Mouse (Mus musculus): ENCODE measurements around the gene Theg. TPM values are rescaled to one million over a fixed set of nuclear protein-coding genes. Genes with fewer than 3 reads are reported as not detected.
A peak's percentile ranks its signal among the peaks of the same experiment; 100 is the strongest.

Gene Theg
- polyA plus RNA-seq, 1 experiment from 2014 or later: not detected

GRCm38 (mm10) chr10:79616376-79616775 lies 29.2 kb upstream of the Theg start:
- ATAC-seq (replicated peaks; ENCODE audit: low FRiP score): no peak
- no peaks in the 10 kb centered on the region for H3K36me3 ChIP-seq (ENCODE audit: control insufficient read depth, insufficient read depth, low read length)
- no peaks in the 10 kb centered on the region for H3K9me3 ChIP-seq (ENCODE audit: control insufficient read depth, low read length)
- H3K4me1 ChIP-seq (replicated peaks; ENCODE audit: control insufficient read depth, insufficient read depth, low read length): peaks cover 11% of the 10 kb centered on the region; the same call in 1 of the 2 replicates
- H3K27ac ChIP-seq (ENCODE audit: low read depth, low read length): no peak overlapping the region
- peaks cover 30% of the 10 kb centered on the region for H3K27me3 ChIP-seq (replicated peaks; ENCODE audit: control insufficient read depth, insufficient read depth, low read length)
- no peak overlapping the region for H3K9ac ChIP-seq (ENCODE audit: low read depth, low read length)
- H3K4me2 ChIP-seq: no peak overlapping the region
- 83% methylated on average over 5 of the region's 5 CpGs for WGBS
- no peak for DNase-seq (ENCODE audit: low spot score)
- H3K4me3 ChIP-seq (ENCODE audit: low read depth, low read length): no peak overlapping the region

- DNase-seq (ENCODE audit: low spot score) (no peak), ATAC-seq (replicated peaks; ENCODE audit: low FRiP score) (no peak)
- peaks cover 35% of the 10 kb centered on the region for H3K27me3 ChIP-seq (replicated peaks; ENCODE audit: control insufficient read depth, insufficient read depth, low read length)
- H3K4me3 ChIP-seq (ENCODE audit: low read depth, low read length): no peak overlapping the region
- H3K4me2 ChIP-seq: no peak overlapping the region
- H3K36me3 ChIP-seq (ENCODE audit: control insufficient read depth, insufficient read depth, low read length): no peaks in the 10 kb centered on the region
- H3K4me1 ChIP-seq (replicated peaks; ENCODE audit: control insufficient read depth, insufficient read depth, low read length): peaks cover 11% of the 10 kb centered on the region; the same call in 1 of the 2 replicates
- H3K9me3 ChIP-seq (ENCODE audit: control insufficient read depth, low read length): no peaks in the 10 kb centered on the region
- H3K9ac ChIP-seq (ENCODE audit: low read depth, low read length): no peak overlapping the region
- H3K27ac ChIP-seq (ENCODE audit: low read depth, low read length): no peak overlapping the region
- 20% methylated on average over 8 of the region's 8 CpGs for WGBS
These were observed 28.7 kb upstream of the Theg start for GRCm38 (mm10) chr10:79615860-79616259.

- peaks cover 37% of the 10 kb centered on the region for H3K27me3 ChIP-seq (replicated peaks; ENCODE audit: control insufficient read depth, insufficient read depth, low read length)
- DNase-seq (ENCODE audit: low spot score) (no peak), ATAC-seq (replicated peaks; ENCODE audit: low FRiP score) (no peak; the same call in 1 of the 2 replicates)
- no peaks in the 10 kb centered on the region for H3K9me3 ChIP-seq (ENCODE audit: control insufficient read depth, low read length)
- no peak overlapping the region for H3K9ac ChIP-seq (ENCODE audit: low read depth, low read length)
- peak overlapping the region; percentile 57 for H3K4me3 ChIP-seq (ENCODE audit: low read depth, low read length)
- no peak overlapping the region for H3K27ac ChIP-seq (ENCODE audit: low read depth, low read length)
- WGBS: 75% methylated on average over 1 of the region's 1 CpGs
- H3K4me2 ChIP-seq: peak overlapping the region; percentile 94
- peaks cover 11% of the 10 kb centered on the region; the same call in 1 of the 2 replicates for H3K4me1 ChIP-seq (replicated peaks; ENCODE audit: control insufficient read depth, insufficient read depth, low read length)
- H3K36me3 ChIP-seq (ENCODE audit: control insufficient read depth, insufficient read depth, low read length): no peaks in the 10 kb centered on the region
These were observed 27.1 kb upstream of the Theg start for GRCm38 (mm10) chr10:79614305-79614643.

GRCm38 (mm10) chr10:79613578-79614304 lies 26.6 kb upstream of the Theg start, which contains the start of gene C2cd4c:
TSS of gene C2cd4c (minus strand) at chr10:79614025.
- Histone ChIP-seq H3K36me3 (ENCODE audit: control insufficient read depth, insufficient read depth, low read length) (no peaks in the 10 kb centered on the region), H3K4me1 (replicated peaks; ENCODE audit: control insufficient read depth, insufficient read depth, low read length) (peaks cover 11% of the 10 kb centered on the region; the same call in 1 of the 2 replicates), H3K4me3 (ENCODE audit: low read depth, low read length) (peak within 1 kb of the TSS; percentile 57), H3K4me2 (peak within 1 kb of the TSS; percentile 94), H3K27me3 (replicated peaks; ENCODE audit: control insufficient read depth, insufficient read depth, low read length) (peaks cover 41% of the 10 kb centered on the region), H3K9me3 (ENCODE audit: control insufficient read depth, low read length) (no peaks in the 10 kb centered on the region), H3K27ac (ENCODE audit: low read depth, low read length) (no peak within 1 kb of the TSS), H3K9ac (ENCODE audit: low read depth, low read length) (peak within 1 kb of the TSS; percentile 48; the same call in 1 of the 2 replicates)
- DNase-seq (ENCODE audit: low spot score) (peak; percentile 71), ATAC-seq (replicated peaks; ENCODE audit: low FRiP score) (peak; percentile 80)
- WGBS: 2% methylated on average over 60 of the region's 60 CpGs

- H3K9me3 ChIP-seq (ENCODE audit: control insufficient read depth, low read length): no peaks in the 10 kb centered on the region
- no peak overlapping the region for H3K27ac ChIP-seq (ENCODE audit: low read depth, low read length)
- 14% methylated on average over 51 of the region's 51 CpGs for WGBS
- DNase-seq (ENCODE audit: low spot score) (peak; percentile 41), ATAC-seq (replicated peaks; ENCODE audit: low FRiP score) (no peak)
- peaks cover 11% of the 10 kb centered on the region; the same call in 1 of the 2 replicates for H3K4me1 ChIP-seq (replicated peaks; ENCODE audit: control insufficient read depth, insufficient read depth, low read length)
- H3K4me3 ChIP-seq (ENCODE audit: low read depth, low read length): no peak overlapping the region; the same call in 1 of the 2 replicates
- peak overlapping the region; percentile 43 for H3K4me2 ChIP-seq
- no peak overlapping the region for H3K9ac ChIP-seq (ENCODE audit: low read depth, low read length)
- H3K27me3 ChIP-seq (replicated peaks; ENCODE audit: control insufficient read depth, insufficient read depth, low read length): peaks cover 41% of the 10 kb centered on the region
- H3K36me3 ChIP-seq (ENCODE audit: control insufficient read depth, insufficient read depth, low read length): no peaks in the 10 kb centered on the region
These were observed 25.3 kb upstream of the Theg start for GRCm38 (mm10) chr10:79612192-79613135.

- 37% methylated on average over 5 of the region's 5 CpGs for WGBS
- H3K9ac ChIP-seq (ENCODE audit: low read depth, low read length): no peak overlapping the region
- peaks cover 41% of the 10 kb centered on the region for H3K27me3 ChIP-seq (replicated peaks; ENCODE audit: control insufficient read depth, insufficient read depth, low read length)
- H3K36me3 ChIP-seq (ENCODE audit: control insufficient read depth, insufficient read depth, low read length): no peaks in the 10 kb centered on the region
- ATAC-seq (replicated peaks; ENCODE audit: low FRiP score) (no peak), DNase-seq (ENCODE audit: low spot score) (no peak)
- no peak overlapping the region for H3K27ac ChIP-seq (ENCODE audit: low read depth, low read length)
- H3K9me3 ChIP-seq (ENCODE audit: control insufficient read depth, low read length): no peaks in the 10 kb centered on the region
- no peak overlapping the region for H3K4me3 ChIP-seq (ENCODE audit: low read depth, low read length)
- H3K4me2 ChIP-seq: no peak overlapping the region
- H3K4me1 ChIP-seq (replicated peaks; ENCODE audit: control insufficient read depth, insufficient read depth, low read length): peaks cover 11% of the 10 kb centered on the region; the same call in 1 of the 2 replicates
These were observed 24.2 kb upstream of the Theg start for GRCm38 (mm10) chr10:79611296-79611695.

GRCm38 (mm10) chr10:79609276-79609675 lies 22.1 kb upstream of the Theg start:
- Histone ChIP-seq H3K9me3 (ENCODE audit: control insufficient read depth, low read length) (no peaks in the 10 kb centered on the region), H3K9ac (ENCODE audit: low read depth, low read length) (no peak overlapping the region), H3K4me1 (replicated peaks; ENCODE audit: control insufficient read depth, insufficient read depth, low read length) (peaks cover 11% of the 10 kb centered on the region; the same call in 1 of the 2 replicates), H3K4me3 (ENCODE audit: low read depth, low read length) (no peak overlapping the region), H3K27me3 (replicated peaks; ENCODE audit: control insufficient read depth, insufficient read depth, low read length) (peaks cover 41% of the 10 kb centered on the region), H3K36me3 (ENCODE audit: control insufficient read depth, insufficient read depth, low read length) (no peaks in the 10 kb centered on the region), H3K4me2 (no peak overlapping the region), H3K27ac (ENCODE audit: low read depth, low read length) (no peak overlapping the region)
- ATAC-seq (replicated peaks; ENCODE audit: low FRiP score) (no peak), DNase-seq (ENCODE audit: low spot score) (no peak)
- 66% methylated on average over 3 of the region's 3 CpGs for WGBS

GRCm38 (mm10) chr10:79607892-79608291 lies 20.8 kb upstream of the Theg start:
- no peak for DNase-seq (ENCODE audit: low spot score)
- H3K4me3 ChIP-seq (ENCODE audit: low read depth, low read length): no peak overlapping the region
- peaks cover 7% of the 10 kb centered on the region; the same call in 1 of the 2 replicates for H3K4me1 ChIP-seq (replicated peaks; ENCODE audit: control insufficient read depth, insufficient read depth, low read length)
- no peak for ATAC-seq (replicated peaks; ENCODE audit: low FRiP score)
- H3K9me3 ChIP-seq (ENCODE audit: control insufficient read depth, low read length): no peaks in the 10 kb centered on the region
- no peak overlapping the region for H3K9ac ChIP-seq (ENCODE audit: low read depth, low read length)
- no peaks in the 10 kb centered on the region for H3K36me3 ChIP-seq (ENCODE audit: control insufficient read depth, insufficient read depth, low read length)
- H3K27me3 ChIP-seq (replicated peaks; ENCODE audit: control insufficient read depth, insufficient read depth, low read length): peaks cover 29% of the 10 kb centered on the region
- no peak overlapping the region for H3K27ac ChIP-seq (ENCODE audit: low read depth, low read length)
- 31% methylated on average over 2 of the region's 2 CpGs for WGBS
- H3K4me2 ChIP-seq: no peak overlapping the region
